Mouse (Mus musculus): ENCODE measurements around the gene Dll3. TPM values are rescaled to one million over a fixed set of nuclear protein-coding genes. Genes with fewer than 3 reads are reported as not detected.
"Not testable (repeated sequence)": the region's sequence is repeated elsewhere in the genome, so short reads cannot be mapped to it uniquely, and the experiment has no call there.

Dll3 gene
- total and polyA plus RNA-seq, 2 experiments from 2014 or later: 17.3 to 17.6 TPM

- ATAC-seq (ENCODE audit: low FRiP score): no peak
- TF ChIP-seq CTCF (IDR thresholded peaks at IDR 0.05): no peak
- Histone ChIP-seq H3K4me3 (ENCODE audit: low read depth, low read length) (no peak overlapping the region), H3K9me3 (ENCODE audit: low read length) (0 out of 2 replicates have a peak, but pooled peaks cover 3% of the 10 kb centered on the region), H3K27me3 (ENCODE audit: insufficient read depth, low read length) (no peaks in the 10 kb centered on the region), H3K27ac (ENCODE audit: low read depth, low read length) (no peak overlapping the region), H3K4me1 (ENCODE audit: insufficient read depth, low read length) (no peaks in the 10 kb centered on the region), H3K9ac (replicated peaks; ENCODE audit: low read length, poor library complexity, severe bottlenecking) (no peak overlapping the region), H3K36me3 (ENCODE audit: insufficient read depth, low read length) (no peaks in the 10 kb centered on the region), H3K4me2 (ENCODE audit: low read depth, low read length, poor library complexity, severe bottlenecking) (no peak overlapping the region)
- no peak for DNase-seq (ENCODE audit: low spot score)
- 94% methylated on average over 6 of the region's 6 CpGs for WGBS
Observed at GRCm38 (mm10) chr7:28254591-28254990, 47.4 kb downstream of the Dll3 start.

- no peak for DNase-seq (ENCODE audit: low spot score)
- no peak overlapping the region for H3K27ac ChIP-seq (ENCODE audit: low read depth, low read length)
- H3K9me3 ChIP-seq (ENCODE audit: low read length): 0 out of 2 replicates have a peak, but pooled peaks cover 3% of the 10 kb centered on the region
- WGBS: 87% methylated on average over 17 of the region's 17 CpGs
- no peak overlapping the region for H3K4me3 ChIP-seq (ENCODE audit: low read depth, low read length)
- H3K36me3 ChIP-seq (ENCODE audit: insufficient read depth, low read length): no peaks in the 10 kb centered on the region
- no peak overlapping the region for H3K4me2 ChIP-seq (ENCODE audit: low read depth, low read length, poor library complexity, severe bottlenecking)
- H3K9ac ChIP-seq (replicated peaks; ENCODE audit: low read length, poor library complexity, severe bottlenecking): no peak overlapping the region
- no peak for ATAC-seq (ENCODE audit: low FRiP score)
- no peaks in the 10 kb centered on the region for H3K27me3 ChIP-seq (ENCODE audit: insufficient read depth, low read length)
- H3K4me1 ChIP-seq (ENCODE audit: insufficient read depth, low read length): no peaks in the 10 kb centered on the region
- no peak for TF ChIP-seq CTCF (IDR thresholded peaks at IDR 0.05)
Observed at GRCm38 (mm10) chr7:28251976-28252375, 50.1 kb downstream of the Dll3 start.

GRCm38 (mm10) chr7:28248957-28249356, 53.1 kb downstream of the Dll3 start:
- no peak for TF ChIP-seq CTCF (IDR thresholded peaks at IDR 0.05)
- no peaks in the 10 kb centered on the region for H3K4me1 ChIP-seq (ENCODE audit: insufficient read depth, low read length)
- no peak overlapping the region for H3K4me3 ChIP-seq (ENCODE audit: low read depth, low read length)
- H3K36me3 ChIP-seq (ENCODE audit: insufficient read depth, low read length): no peaks in the 10 kb centered on the region
- no peak overlapping the region for H3K9ac ChIP-seq (replicated peaks; ENCODE audit: low read length, poor library complexity, severe bottlenecking)
- no peaks in the 10 kb centered on the region for H3K27me3 ChIP-seq (ENCODE audit: insufficient read depth, low read length)
- ATAC-seq (ENCODE audit: low FRiP score): no peak
- no peak for DNase-seq (ENCODE audit: low spot score)
- no peak overlapping the region for H3K4me2 ChIP-seq (ENCODE audit: low read depth, low read length, poor library complexity, severe bottlenecking)
- WGBS: 96% methylated on average over 3 of the region's 3 CpGs
- no peaks in the 10 kb centered on the region for H3K9me3 ChIP-seq (ENCODE audit: low read length)
- no peak overlapping the region for H3K27ac ChIP-seq (ENCODE audit: low read depth, low read length)

- DNase-seq (ENCODE audit: low spot score); ATAC-seq (ENCODE audit: low FRiP score); H3K4me2 ChIP-seq (ENCODE audit: low read depth, low read length, poor library complexity, severe bottlenecking); H3K9ac ChIP-seq (replicated peaks; ENCODE audit: low read length, poor library complexity, severe bottlenecking); H3K4me3 ChIP-seq (ENCODE audit: low read depth, low read length); H3K9me3 ChIP-seq (ENCODE audit: low read length); H3K4me1 ChIP-seq (ENCODE audit: insufficient read depth, low read length); H3K36me3 ChIP-seq (ENCODE audit: insufficient read depth, low read length); H3K27ac ChIP-seq (ENCODE audit: low read depth, low read length); H3K27me3 ChIP-seq (ENCODE audit: insufficient read depth, low read length): not testable (repeated sequence)
- WGBS: 61% methylated on average over 2 of the region's 2 CpGs
Observed at GRCm38 (mm10) chr7:28243943-28244342, 58.1 kb downstream of the Dll3 start.

Other genes starting within 250 kb of the Dll3 start
- 0.33 and 0.66 TPM in 2 replicates for gene Fcgbp, start 231.0 kb downstream of the Dll3 start, total RNA-seq (2014; rRNA removed)
- gene Fcgbp, start 231.0 kb downstream of the Dll3 start, polyA plus RNA-seq (2015; fragmentation: Nextera tagmentation; extraction: Ambion mirVana): 1.1 TPM in 2 replicates
- gene 9530053A07Rik, start 172.8 kb downstream of the Dll3 start, total RNA-seq (2014; rRNA removed): 0.16 TPM in 1 of 2 replicates, not detected in the other
- 0.05 and 0.06 TPM in 2 replicates for gene 9530053A07Rik, start 172.8 kb downstream of the Dll3 start, polyA plus RNA-seq (2015; fragmentation: Nextera tagmentation; extraction: Ambion mirVana)
- gene Fbl, start 132.5 kb downstream of the Dll3 start, total RNA-seq (2014; rRNA removed): 31.9 and 34.4 TPM in 2 replicates
- 51.9 and 60.9 TPM in 2 replicates for gene Fbl, start 132.5 kb downstream of the Dll3 start, polyA plus RNA-seq (2015; fragmentation: Nextera tagmentation; extraction: Ambion mirVana)
- gene Dyrk1b, start 122.8 kb downstream of the Dll3 start, total RNA-seq (2014; rRNA removed): 28.8 and 33.3 TPM in 2 replicates
- gene Dyrk1b, start 122.8 kb downstream of the Dll3 start, polyA plus RNA-seq (2015; fragmentation: Nextera tagmentation; extraction: Ambion mirVana): 8.0 TPM in 2 replicates
- 78.8 and 81.3 TPM in 2 replicates for gene Eid2, start 34.4 kb downstream of the Dll3 start, total RNA-seq (2014; rRNA removed)
- gene Eid2, start 34.4 kb downstream of the Dll3 start, polyA plus RNA-seq (2015; fragmentation: Nextera tagmentation; extraction: Ambion mirVana): 21.2 and 29.0 TPM in 2 replicates
- 44.0 and 64.2 TPM in 2 replicates for gene Eid2b, start 24.5 kb downstream of the Dll3 start, total RNA-seq (2014; rRNA removed)
- gene Eid2b, start 24.5 kb downstream of the Dll3 start, polyA plus RNA-seq (2015; fragmentation: Nextera tagmentation; extraction: Ambion mirVana): 50.9 and 52.8 TPM in 2 replicates
- gene Selenov, start 11.1 kb downstream of the Dll3 start, total RNA-seq (2014; rRNA removed): 0.61 and 1.3 TPM in 2 replicates
- gene Selenov, start 11.1 kb downstream of the Dll3 start, polyA plus RNA-seq (2015; fragmentation: Nextera tagmentation; extraction: Ambion mirVana): 3.5 and 6.3 TPM in 2 replicates
- 59.2 and 76.3 TPM in 2 replicates for gene Timm50, start 9.8 kb upstream of the Dll3 start, total RNA-seq (2014; rRNA removed)
- gene Timm50, start 9.8 kb upstream of the Dll3 start, polyA plus RNA-seq (2015; fragmentation: Nextera tagmentation; extraction: Ambion mirVana): 112 and 120 TPM in 2 replicates
- gene Supt5, start 36.5 kb upstream of the Dll3 start, total RNA-seq (2014; rRNA removed): 99.5 and 104 TPM in 2 replicates
- gene Supt5, start 36.5 kb upstream of the Dll3 start, polyA plus RNA-seq (2015; fragmentation: Nextera tagmentation; extraction: Ambion mirVana): 84.8 and 86.1 TPM in 2 replicates
- gene Rps16, start 48.4 kb upstream of the Dll3 start, total RNA-seq (2014; rRNA removed): 158 and 163 TPM in 2 replicates
- 536 and 539 TPM in 2 replicates for gene Rps16, start 48.4 kb upstream of the Dll3 start, polyA plus RNA-seq (2015; fragmentation: Nextera tagmentation; extraction: Ambion mirVana)
- gene Plekhg2, start 70.4 kb upstream of the Dll3 start, total RNA-seq (2014; rRNA removed): 15.3 and 19.4 TPM in 2 replicates
- 7.9 and 8.0 TPM in 2 replicates for gene Plekhg2, start 70.4 kb upstream of the Dll3 start, polyA plus RNA-seq (2015; fragmentation: Nextera tagmentation; extraction: Ambion mirVana)
- 3.0 and 4.1 TPM in 2 replicates for gene Zfp36, start 78.0 kb upstream of the Dll3 start, total RNA-seq (2014; rRNA removed)
- gene Zfp36, start 78.0 kb upstream of the Dll3 start, polyA plus RNA-seq (2015; fragmentation: Nextera tagmentation; extraction: Ambion mirVana): 2.9 and 3.4 TPM in 2 replicates
- gene Med29, start 90.5 kb upstream of the Dll3 start, total RNA-seq (2014; rRNA removed): 30.7 and 37.9 TPM in 2 replicates
- 41.6 and 43.2 TPM in 2 replicates for gene Med29, start 90.5 kb upstream of the Dll3 start, polyA plus RNA-seq (2015; fragmentation: Nextera tagmentation; extraction: Ambion mirVana)
- 80.3 and 84.2 TPM in 2 replicates for gene Paf1, start 90.7 kb upstream of the Dll3 start, total RNA-seq (2014; rRNA removed)
- gene Paf1, start 90.7 kb upstream of the Dll3 start, polyA plus RNA-seq (2015; fragmentation: Nextera tagmentation; extraction: Ambion mirVana): 89.3 and 90.0 TPM in 2 replicates
- gene Gmfg, start 135.2 kb upstream of the Dll3 start, total RNA-seq (2014; rRNA removed): 4.3 TPM in 1 of 2 replicates, not detected in the other
- 3.4 and 4.0 TPM in 2 replicates for gene Gmfg, start 135.2 kb upstream of the Dll3 start, polyA plus RNA-seq (2015; fragmentation: Nextera tagmentation; extraction: Ambion mirVana)
- 132 and 137 TPM in 2 replicates for gene Lrfn1, start 149.7 kb upstream of the Dll3 start, total RNA-seq (2014; rRNA removed)
- gene Lrfn1, start 149.7 kb upstream of the Dll3 start, polyA plus RNA-seq (2015; fragmentation: Nextera tagmentation; extraction: Ambion mirVana): 18.4 and 20.6 TPM in 2 replicates
- gene Ifnl2, start 208.2 kb upstream of the Dll3 start, total RNA-seq (2014; rRNA removed): not detected in 2 replicates
- gene Ifnl2, start 208.2 kb upstream of the Dll3 start, polyA plus RNA-seq (2015; fragmentation: Nextera tagmentation; extraction: Ambion mirVana): not detected in 2 replicates
- gene Ifnl3, start 220.6 kb upstream of the Dll3 start, total RNA-seq (2014; rRNA removed): not detected in 2 replicates
- not detected in 2 replicates for gene Ifnl3, start 220.6 kb upstream of the Dll3 start, polyA plus RNA-seq (2015; fragmentation: Nextera tagmentation; extraction: Ambion mirVana)
- not detected in 2 replicates for gene Sycn, start 238.6 kb upstream of the Dll3 start, total RNA-seq (2014; rRNA removed)
- not detected in 2 replicates for gene Sycn, start 238.6 kb upstream of the Dll3 start, polyA plus RNA-seq (2015; fragmentation: Nextera tagmentation; extraction: Ambion mirVana)
- 1.4 TPM in 1 of 2 replicates, not detected in the other for gene Nccrp1, start 245.0 kb upstream of the Dll3 start, total RNA-seq (2014; rRNA removed)
- gene Nccrp1, start 245.0 kb upstream of the Dll3 start, polyA plus RNA-seq (2015; fragmentation: Nextera tagmentation; extraction: Ambion mirVana): 0.16 and 0.47 TPM in 2 replicates

Measured in midbrain, postnatal 0 days (tissue).